Mouse (Mus musculus) yolk sac, embryonic 10.5 days (tissue): ENCODE results near the gene Gcnt7.

ENCODE experiments used
- DNase-seq: peaks from one replicate; pipeline ENCODE4 v3.0.0-alpha.2; 2017; ENCODE audit warnings: low spot score

Gene Gcnt7

GRCm38 (mm10) chr2:172460647-172461046 lies 2.3 kb upstream of the Gcnt7 start:
- DNase-seq = no peak

DNA sequence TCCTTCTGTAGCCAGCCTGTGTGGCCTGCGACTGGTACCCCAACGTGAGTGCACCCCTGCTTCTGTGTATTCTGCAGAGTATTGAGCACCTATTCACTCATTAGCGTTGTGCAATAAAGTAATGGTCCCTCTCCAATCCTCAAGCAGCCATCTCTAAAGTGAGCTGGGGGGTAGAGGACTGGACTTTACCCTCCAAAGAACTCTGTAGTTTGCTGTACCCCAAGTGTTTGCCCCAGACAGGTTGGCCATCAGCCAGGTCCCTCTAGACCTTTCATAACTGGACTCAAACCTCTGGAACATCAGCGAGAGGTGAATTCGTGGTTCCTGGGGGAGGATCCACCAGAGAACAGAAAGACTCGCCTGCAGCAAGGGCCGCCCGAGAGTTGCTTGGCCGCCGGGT lies 5.9 kb downstream of the Gcnt7 start:
- DNase-seq = no peak

GRCm38 (mm10) chr2:172452031-172452430 lies 6.4 kb downstream of the Gcnt7 start:
- DNase-seq = no peak

GRCm38 (mm10) chr2:172450640-172451039 lies 7.8 kb downstream of the Gcnt7 start:
- no peak for DNase-seq

DNA sequence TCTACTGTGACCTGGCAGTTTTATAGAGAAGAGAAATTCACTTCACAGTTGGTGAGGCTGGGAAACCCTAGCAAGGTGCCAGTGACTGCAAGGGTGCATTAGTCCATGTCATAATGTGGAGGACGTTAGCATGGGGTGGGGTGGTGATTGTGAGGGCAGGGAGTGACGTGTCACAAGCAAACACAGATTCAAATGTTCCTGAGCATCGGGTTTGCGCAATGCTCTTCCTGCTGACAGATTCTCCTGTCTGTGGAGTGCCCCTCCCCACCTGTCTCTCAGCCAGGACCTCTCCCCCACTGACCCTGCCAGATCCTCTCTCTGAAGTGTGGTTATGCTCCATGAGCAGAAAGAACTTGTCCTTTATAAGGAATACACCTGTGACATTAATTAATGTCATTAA lies 10.1 kb downstream of the Gcnt7 start:
- DNase-seq = no peak

DNA sequence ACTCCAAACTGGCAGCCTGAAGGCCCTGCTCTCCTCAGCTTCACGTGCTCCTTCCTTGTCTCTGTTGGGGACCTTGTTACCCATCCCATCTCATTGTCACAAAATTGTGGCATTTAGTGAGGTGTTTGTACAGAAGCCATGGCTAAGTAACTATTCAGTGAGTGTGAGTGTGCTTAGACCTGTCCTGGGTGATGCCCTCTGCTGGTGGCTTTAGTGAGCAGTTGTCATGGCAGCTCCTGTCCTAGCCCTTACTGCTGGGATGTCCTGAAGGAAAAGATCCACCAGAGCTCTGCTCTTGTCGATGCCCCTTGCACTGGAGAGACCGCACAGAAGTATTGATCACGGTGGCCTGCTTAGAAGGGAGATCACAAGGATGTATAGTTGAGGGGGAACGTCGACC lies 11.1 kb downstream of the Gcnt7 start:
- no peak for DNase-seq

GRCm38 (mm10) chr2:172445617-172446016 lies 12.8 kb downstream of the Gcnt7 start:
- DNase-seq = no peak

GRCm38 (mm10) chr2:172441176-172441575 lies 17.2 kb downstream of the Gcnt7 start:
- DNase-seq = peak; percentile 30

DNA sequence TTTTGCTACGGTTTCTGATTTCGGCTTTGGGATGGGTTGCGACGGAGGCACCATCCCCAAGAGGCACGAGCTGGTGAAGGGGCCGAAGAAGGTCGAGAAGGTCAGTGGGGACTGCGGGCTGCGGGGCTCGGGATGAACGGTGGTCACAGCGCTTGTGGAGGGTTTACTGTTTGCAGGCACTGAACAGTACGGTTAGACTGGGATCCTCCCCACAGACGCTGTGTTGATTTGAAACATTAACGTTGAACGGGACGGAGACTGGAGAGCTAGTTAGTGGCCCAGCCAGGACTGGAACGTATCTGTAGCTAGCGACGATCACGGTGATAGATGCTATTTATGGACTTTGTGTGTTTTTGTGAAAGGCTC lies 17.8 kb downstream of the Gcnt7 start:
- DNase-seq = no peak

DNA sequence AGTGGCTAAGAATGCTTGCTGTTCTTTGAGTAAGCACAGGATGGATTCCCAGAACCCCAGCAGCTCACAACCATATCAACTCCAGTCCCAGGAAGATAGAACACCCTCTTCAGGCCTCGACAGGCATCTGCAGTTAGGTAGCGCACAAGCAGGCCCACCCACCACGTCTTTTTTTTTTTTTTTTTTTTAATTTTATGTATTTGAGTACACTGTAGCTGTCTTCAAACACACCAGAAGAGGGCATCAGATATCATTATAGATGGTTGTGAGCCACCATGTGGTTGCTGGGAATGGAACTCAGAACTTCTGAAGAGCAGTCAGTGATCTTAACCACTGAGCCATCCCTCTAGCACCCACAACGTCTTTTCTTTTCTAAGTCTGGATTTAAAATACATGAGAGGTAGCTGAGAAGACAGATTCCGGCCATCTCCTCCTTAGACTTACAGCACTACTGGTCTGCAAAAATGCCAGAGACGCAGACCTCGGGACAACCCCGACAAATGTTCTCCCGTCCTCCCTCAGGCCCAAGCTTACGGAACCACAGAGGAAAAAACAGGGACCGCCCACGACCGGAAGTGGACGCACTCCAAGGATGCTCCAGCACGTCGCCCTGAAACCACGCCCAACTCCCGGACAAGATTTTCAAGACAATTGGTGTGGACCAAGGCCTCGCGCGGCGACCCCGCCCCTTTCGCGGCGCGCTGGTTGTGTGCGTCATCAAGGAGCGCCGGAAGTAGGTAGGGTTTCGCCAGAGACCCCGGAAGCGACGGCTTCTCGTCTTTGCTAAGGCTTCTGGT lies 18.4 kb downstream of the Gcnt7 start, which contains the start of gene Rtf2:
Gene Rtf2 (plus strand): TSS at position 714 of the 797 bp plus-strand sequence.
- peak; percentile 98 for DNase-seq

DNA sequence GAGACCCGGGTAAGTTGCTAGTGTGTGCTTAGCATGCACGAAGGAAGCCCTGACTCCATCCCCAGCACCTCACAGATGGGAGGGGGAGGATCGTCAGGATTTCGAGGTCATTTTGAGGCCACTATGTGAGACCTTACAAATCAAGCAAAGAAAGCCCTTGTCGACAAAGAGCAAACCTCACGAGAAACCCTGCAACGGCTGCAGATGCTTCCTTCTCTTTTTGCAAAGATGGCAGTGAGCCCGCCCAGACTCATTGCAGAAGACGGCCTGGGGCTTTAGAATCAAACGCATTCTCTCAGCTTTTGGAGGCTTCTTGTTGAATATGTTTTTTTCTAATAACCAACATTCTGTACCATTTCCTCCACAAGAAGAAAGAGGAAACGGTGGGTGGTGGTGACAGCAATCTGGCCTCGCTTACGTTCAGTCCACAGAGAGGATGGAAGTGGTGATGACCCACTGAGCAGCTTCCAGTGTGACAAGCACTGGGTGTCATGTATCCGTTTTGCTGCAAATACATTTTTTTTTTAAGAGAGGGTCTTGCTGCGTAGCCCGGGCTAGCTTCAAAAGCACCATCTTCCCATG lies 20.9 kb downstream of the Gcnt7 start:
- DNase-seq = no peak

DNA sequence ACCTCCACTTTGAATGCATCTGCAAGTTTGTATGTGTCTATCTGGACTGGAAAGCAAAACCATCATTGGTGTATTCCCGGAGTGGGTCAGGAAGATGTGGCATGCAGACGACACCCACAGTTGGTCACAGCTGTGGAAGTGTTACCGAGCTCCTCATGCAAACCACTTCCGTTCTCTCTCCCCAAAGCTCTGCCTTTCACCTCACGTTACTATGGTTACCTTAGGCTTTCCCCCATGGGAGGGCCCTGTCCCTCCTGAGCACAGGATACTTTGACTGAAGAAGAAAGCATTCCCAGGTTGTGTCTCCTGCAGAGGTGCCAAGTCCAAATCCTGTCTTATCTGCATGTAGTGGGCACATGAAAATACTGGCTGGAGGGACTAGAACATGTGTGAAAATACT lies 24.6 kb downstream of the Gcnt7 start:
- no peak for DNase-seq

DNA sequence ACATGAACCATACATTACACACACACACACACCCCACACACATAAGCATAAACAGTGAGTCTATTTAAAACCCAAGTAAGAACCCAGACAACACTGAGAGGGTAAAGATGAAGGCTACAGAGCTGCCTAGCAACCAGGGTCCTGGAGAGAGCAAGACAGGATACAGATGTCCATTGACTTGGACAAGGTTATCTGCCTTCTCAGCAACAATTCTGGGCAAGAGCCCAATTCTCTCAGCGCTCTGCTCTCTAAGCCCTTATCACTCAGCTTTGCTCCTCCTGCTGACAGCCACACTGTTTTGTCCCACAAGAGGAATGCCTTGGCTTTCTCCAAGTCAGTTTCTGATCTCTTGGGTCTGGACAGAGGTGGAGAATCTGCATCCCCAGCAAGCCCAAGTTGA lies 27.8 kb downstream of the Gcnt7 start:
- no peak for DNase-seq

- DNase-seq = no peak
Measured at GRCm38 (mm10) chr2:172418208-172418607, 40.2 kb downstream of the Gcnt7 start.

GRCm38 (mm10) chr2:172416876-172417275 lies 41.5 kb downstream of the Gcnt7 start:
- no peak for DNase-seq

GRCm38 (mm10) chr2:172416218-172416617 lies 42.2 kb downstream of the Gcnt7 start:
- DNase-seq = no peak

- no peak for DNase-seq
Measured at GRCm38 (mm10) chr2:172413894-172414293, 44.5 kb downstream of the Gcnt7 start.

DNA sequence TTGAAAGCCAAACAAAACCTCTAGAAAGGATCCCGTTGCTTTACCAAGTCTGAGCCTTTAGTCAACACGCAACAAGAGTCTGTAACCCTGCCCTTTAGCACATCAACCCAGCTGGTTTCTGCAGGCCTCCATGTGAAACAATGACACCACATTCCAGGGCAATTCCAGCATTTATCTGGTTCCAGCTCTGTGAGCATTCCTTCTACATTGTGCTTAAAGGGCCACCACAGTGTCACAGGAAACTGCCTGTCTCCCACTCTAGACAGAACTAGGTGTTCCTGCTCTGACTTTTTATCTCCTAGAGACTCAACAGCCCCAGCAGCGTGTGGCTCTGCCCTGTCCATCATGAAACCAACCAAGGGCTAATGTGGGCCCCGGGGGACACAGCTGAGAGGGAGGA lies 45.1 kb downstream of the Gcnt7 start:
- peak; percentile 19 for DNase-seq

DNA sequence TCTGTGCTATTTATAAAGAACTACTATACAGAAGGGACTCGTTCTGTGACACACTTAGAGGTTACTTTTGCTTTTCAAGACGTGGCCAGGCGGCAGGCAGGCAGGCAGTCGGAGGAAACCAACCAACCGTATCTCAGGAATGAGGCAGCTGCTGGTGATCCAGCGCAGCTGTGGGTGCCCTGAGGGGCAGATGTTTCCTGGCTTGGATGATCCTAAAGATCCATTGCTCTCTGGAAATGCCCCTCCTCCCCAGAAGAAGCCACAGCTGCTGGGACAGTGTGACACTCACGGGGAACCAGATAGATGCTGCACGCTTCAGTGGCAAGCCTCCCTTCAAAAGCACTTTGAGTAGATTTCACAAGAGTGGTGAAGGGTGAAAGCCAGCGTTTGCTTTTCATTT lies 45.9 kb downstream of the Gcnt7 start:
- DNase-seq = peak; percentile 23

- DNase-seq = no peak
Measured at GRCm38 (mm10) chr2:172411091-172411490, 47.3 kb downstream of the Gcnt7 start.

GRCm38 (mm10) chr2:172410686-172411085 lies 47.7 kb downstream of the Gcnt7 start:
- DNase-seq = no peak

DNA sequence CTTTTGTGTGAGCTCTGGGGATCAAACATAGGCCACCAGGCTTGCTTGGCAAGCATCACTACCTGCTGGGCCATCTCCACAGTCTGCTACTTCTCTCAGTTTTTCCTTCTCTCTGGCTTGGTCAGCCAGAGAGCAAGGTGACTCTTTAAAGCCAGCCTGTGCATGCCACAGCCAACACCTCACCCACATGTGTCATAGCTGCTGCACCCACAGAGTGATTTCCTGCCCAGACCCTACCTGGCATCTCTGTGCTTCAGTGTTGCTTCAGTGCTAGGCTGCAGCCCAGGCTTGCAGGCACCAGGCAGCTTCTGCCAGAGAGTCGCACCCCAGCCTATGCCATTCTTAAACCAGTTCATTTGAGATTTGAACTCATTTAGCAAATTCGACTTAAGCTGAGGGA lies 50.9 kb downstream of the Gcnt7 start:
- no peak for DNase-seq

GRCm38 (mm10) chr2:172406173-172406572 lies 52.2 kb downstream of the Gcnt7 start:
- no peak for DNase-seq

DNA sequence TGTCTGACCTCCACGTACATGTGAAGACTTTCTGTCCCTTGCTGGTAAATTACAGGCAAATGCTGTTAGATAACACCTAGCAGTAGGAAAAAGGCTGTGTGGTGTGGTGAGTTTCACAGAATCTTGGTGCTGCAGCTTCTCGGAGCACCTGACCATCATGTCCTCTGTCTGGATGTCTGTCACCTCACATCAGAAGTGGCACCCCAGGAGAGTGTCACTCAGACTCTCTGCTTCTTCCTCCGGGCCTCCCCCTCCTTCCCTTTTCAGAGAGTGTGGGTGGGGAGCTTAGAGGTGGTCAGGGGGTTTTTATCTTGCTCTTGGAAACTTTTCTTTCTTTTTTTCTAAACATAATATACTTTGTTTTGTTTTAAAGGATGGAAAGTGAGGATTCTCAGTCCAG lies 53.4 kb downstream of the Gcnt7 start:
- no peak for DNase-seq
